Mouse (Mus musculus): ENCODE data around the gene B3galt2. TPM values are rescaled to one million over a fixed set of nuclear protein-coding genes. Genes with fewer than 3 reads are reported as not detected.

The B3galt2 gene
- under 0.01 TPM in 1 of 2 replicates, not detected in the other for polyA plus RNA-seq (2012)

DNA sequence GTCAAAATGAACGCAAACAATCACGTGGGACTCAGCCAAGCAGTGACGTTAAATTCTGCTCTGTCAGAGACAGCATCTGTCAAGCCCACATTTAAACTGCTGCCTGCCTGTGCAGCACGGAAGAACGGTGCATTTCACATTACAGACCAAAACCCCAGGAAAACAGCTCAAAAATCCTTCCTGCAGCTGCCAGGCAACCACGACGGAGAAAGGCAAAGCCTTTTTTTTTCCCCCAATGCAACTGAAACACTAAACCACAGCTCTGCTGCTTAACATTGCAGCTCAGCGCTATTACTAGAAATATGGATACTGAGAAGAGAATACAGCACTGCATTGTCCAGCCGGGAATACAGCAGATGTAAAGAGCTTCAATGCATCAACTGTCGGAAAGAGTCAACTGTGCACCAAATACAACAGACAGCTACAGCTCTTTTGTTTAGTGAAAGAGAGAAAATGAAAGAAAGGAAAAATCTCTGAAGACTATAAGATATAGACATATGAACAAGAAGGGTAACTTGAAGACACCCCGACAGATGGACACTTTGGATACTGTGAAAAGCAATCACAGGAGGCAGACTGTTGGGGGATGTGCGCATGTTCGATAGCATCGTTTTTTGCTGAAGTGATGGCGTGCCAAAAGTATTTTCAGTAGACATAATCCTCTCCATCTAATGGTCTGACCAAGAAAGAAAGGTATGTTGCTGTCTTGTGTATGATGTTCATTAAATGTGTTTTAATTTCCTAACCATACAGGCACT lies at the start of gene B3galt2:
Gene B3galt2 (plus strand): TSS at position 15 of the 758 bp plus-strand sequence.
- H3K36me3 ChIP-seq (ENCODE audit: control insufficient read depth), result peaks cover 2% of the 10 kb centered on the region
- H3K9me3 ChIP-seq (ENCODE audit: control insufficient read depth, low read length), result no peaks in the 10 kb centered on the region
- H3K4me3 ChIP-seq (replicated peaks), result no peak within 1 kb of the TSS
- no peak for TF ChIP-seq TAL1 (IDR thresholded peaks at IDR 0.05; ENCODE audit: low read length)
- H3K4me1 ChIP-seq (ENCODE audit: control insufficient read depth), result peaks cover 6% of the 10 kb centered on the region
- no peaks in the 10 kb centered on the region for H3K27me3 ChIP-seq (ENCODE audit: control insufficient read depth)

DNA sequence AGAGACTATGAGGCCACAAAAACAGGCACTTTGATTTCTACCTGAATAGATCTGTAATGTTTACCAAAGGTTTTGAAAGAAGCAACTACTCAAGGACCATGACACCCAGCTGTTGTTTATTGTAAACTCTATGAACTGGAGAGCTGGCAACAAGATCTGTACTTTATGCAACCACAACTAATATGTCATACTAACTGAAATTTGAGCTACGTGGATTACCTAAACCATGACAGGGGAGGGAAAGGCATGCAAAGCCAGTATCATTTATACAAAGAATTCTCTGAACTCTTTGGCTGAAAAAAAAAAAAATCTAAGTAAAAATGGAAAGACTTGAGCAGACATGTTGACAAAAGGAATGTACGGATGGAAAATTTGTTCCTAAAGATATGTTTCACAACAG lies 43.6 kb upstream of the B3galt2 start:
- no peak for TF ChIP-seq TAL1 (IDR thresholded peaks at IDR 0.05; ENCODE audit: low read length)
- no peaks in the 10 kb centered on the region for H3K4me1 ChIP-seq (ENCODE audit: control insufficient read depth)

DNA sequence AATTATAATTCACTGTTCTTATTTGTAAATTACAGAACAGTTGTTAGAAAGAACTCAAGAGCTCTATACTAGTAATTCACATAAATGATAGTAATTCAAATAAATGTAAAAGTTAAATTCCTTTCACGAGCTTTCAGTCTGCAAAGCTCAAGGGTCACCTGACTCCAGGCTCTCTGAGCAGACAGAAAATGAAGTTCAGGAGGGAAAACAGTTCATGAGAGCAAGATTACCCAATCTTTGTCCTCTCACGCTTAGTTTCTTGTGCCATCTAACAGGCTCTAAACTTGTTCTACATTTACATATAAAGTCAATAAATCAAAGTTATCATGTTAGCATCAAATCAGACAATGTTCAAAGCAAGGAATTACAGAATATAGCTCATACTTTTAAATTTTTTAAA lies 31.6 kb upstream of the B3galt2 start:
- Histone ChIP-seq H3K27me3 (ENCODE audit: control insufficient read depth) (no peaks in the 10 kb centered on the region), H3K4me1 (ENCODE audit: control insufficient read depth) (no peaks in the 10 kb centered on the region), H3K36me3 (ENCODE audit: control insufficient read depth) (peaks cover 15% of the 10 kb centered on the region), H3K9me3 (ENCODE audit: control insufficient read depth, low read length) (no peaks in the 10 kb centered on the region), H3K4me3 (replicated peaks) (no peak overlapping the region)
- TF ChIP-seq GATA1 (IDR thresholded peaks at IDR 0.05; ENCODE audit: low read length), result no peak

More for the DNA sequence above, 43.6 kb upstream of the B3galt2 start:
- Histone ChIP-seq H3K4me3 (replicated peaks) (no peak overlapping the region), H3K27me3 (ENCODE audit: control insufficient read depth) (no peaks in the 10 kb centered on the region), H3K36me3 (ENCODE audit: control insufficient read depth) (no peaks in the 10 kb centered on the region), H3K9me3 (ENCODE audit: control insufficient read depth, low read length) (no peaks in the 10 kb centered on the region; the same call in 1 of the 2 replicates)

DNA sequence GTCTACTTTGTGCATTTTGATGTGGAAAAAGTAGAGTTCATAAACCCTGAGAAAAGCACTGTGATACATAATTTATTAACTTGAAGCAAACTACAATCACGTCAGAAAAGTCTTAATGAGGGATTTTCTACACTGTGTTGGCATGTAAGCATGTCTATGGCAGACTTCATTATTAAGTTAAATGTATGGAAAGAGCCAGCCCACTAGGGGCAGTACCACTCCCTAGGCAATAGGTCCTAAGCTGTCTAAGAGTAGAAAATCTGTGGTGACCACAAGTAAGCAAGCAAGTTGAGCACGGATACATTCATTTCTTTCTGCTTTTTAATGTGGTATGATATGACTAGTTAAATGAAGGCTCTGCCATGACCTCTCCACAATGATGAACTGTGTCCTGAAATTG lies 27.6 kb upstream of the B3galt2 start:
- TF ChIP-seq TAL1 (IDR thresholded peaks at IDR 0.05; ENCODE audit: low read length) (no peak), GATA1 (IDR thresholded peaks at IDR 0.05; ENCODE audit: low read length) (no peak)
- H3K27me3 ChIP-seq (ENCODE audit: control insufficient read depth), result no peaks in the 10 kb centered on the region
- no peak overlapping the region for H3K4me3 ChIP-seq (replicated peaks)
- no peaks in the 10 kb centered on the region for H3K9me3 ChIP-seq (ENCODE audit: control insufficient read depth, low read length)
- no peaks in the 10 kb centered on the region for H3K4me1 ChIP-seq (ENCODE audit: control insufficient read depth)
- H3K36me3 ChIP-seq (ENCODE audit: control insufficient read depth), result peaks cover 30% of the 10 kb centered on the region

DNA sequence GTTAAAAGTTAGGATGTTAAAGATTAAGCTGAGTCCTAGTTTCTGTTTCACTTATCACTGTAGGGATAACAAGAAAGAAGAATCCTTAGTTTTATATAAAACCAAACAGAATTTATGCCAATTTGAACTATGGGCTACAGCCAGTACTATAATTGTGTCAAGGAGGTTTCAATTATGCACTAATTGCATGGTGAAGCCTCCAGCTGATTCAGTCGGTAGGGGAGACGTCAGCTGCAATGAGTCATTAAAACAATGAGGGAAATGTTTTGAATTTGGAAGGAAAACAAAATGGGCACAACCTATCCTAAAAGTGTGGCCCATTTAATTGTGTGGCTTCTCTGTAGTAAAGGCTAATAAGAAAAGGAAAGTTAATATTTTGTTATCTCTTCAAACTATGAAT lies 20.7 kb upstream of the B3galt2 start:
- Histone ChIP-seq H3K36me3 (ENCODE audit: control insufficient read depth) (peaks cover 24% of the 10 kb centered on the region), H3K27me3 (ENCODE audit: control insufficient read depth) (no peaks in the 10 kb centered on the region), H3K9me3 (ENCODE audit: control insufficient read depth, low read length) (no peaks in the 10 kb centered on the region), H3K4me1 (ENCODE audit: control insufficient read depth) (no peaks in the 10 kb centered on the region), H3K4me3 (replicated peaks) (no peak overlapping the region)
- no peak for TF ChIP-seq TAL1 (IDR thresholded peaks at IDR 0.05; ENCODE audit: low read length)
- no peak for TF ChIP-seq GATA1 (IDR thresholded peaks at IDR 0.05; ENCODE audit: low read length)

DNA sequence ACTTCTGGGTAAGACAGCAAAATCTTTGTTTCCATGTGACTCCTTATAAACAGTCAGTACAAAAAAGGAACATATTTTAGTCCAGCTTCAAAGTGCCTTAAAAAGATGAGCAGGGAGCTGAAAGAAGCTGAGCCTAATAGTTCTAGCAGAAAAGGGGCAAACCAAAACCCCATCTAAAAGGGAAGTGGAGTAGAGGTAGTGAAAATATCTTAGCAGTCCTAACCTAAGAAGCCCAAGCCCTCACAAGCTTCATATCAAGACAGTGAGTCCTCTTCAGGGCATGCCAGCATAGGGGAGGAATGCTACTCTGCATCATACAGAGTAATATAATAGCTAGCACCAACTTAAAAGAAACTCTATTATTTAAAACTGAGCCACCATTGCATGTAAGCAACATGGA lies 18.5 kb upstream of the B3galt2 start:
- H3K4me1 ChIP-seq (ENCODE audit: control insufficient read depth), result no peaks in the 10 kb centered on the region
- no peak overlapping the region for H3K4me3 ChIP-seq (replicated peaks)
- no peaks in the 10 kb centered on the region for H3K27me3 ChIP-seq (ENCODE audit: control insufficient read depth)
- TF ChIP-seq TAL1 (IDR thresholded peaks at IDR 0.05; ENCODE audit: low read length), result no peak
- TF ChIP-seq GATA1 (IDR thresholded peaks at IDR 0.05; ENCODE audit: low read length), result no peak
- no peaks in the 10 kb centered on the region for H3K9me3 ChIP-seq (ENCODE audit: control insufficient read depth, low read length)
- peaks cover 31% of the 10 kb centered on the region for H3K36me3 ChIP-seq (ENCODE audit: control insufficient read depth)

DNA sequence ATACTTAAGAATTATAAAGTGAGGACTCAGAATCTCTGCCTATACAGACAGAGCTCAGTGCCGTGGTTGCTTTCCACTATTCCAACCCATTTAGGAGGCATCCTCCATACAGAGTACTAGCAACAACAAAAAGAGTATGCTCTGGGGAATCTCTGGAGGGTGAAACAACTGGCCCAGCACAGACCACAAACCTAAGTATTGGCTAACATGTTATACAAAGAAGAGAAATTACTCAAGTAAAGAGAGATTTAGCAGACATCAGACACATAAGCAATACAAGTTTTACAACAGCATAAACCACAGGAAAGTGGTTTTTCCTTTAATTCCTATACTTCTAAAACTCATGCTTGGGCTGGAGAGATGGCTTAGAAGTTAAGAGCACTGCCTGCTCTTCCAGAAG lies 17.8 kb upstream of the B3galt2 start:
- no peaks in the 10 kb centered on the region for H3K4me1 ChIP-seq (ENCODE audit: control insufficient read depth)
- no peaks in the 10 kb centered on the region for H3K27me3 ChIP-seq (ENCODE audit: control insufficient read depth)
- no peaks in the 10 kb centered on the region for H3K9me3 ChIP-seq (ENCODE audit: control insufficient read depth, low read length)
- no peak overlapping the region for H3K4me3 ChIP-seq (replicated peaks)
- H3K36me3 ChIP-seq (ENCODE audit: control insufficient read depth), result peaks cover 31% of the 10 kb centered on the region
- TF ChIP-seq TAL1 (IDR thresholded peaks at IDR 0.05; ENCODE audit: low read length), result no peak
- no peak for TF ChIP-seq GATA1 (IDR thresholded peaks at IDR 0.05; ENCODE audit: low read length)

DNA sequence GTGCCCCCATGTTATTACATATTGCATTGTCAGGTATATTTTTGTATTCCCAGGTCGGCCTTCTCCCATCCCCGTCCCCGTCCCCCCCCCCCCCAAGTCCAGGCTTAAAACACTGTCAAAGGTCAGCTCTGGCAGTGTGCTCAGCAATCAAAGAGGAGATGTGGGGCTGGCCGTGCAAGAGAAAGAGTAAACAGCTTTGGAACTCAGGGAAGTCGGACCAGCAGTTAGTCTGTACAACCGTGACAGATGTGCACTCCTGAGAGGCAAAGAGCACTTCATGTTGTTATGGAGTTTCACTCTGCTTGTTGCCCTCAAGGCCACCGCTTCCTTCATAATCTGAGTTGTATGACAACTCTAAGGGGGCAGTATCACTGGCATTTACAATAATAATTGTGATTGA lies 9.1 kb upstream of the B3galt2 start:
- peaks cover 12% of the 10 kb centered on the region for H3K36me3 ChIP-seq (ENCODE audit: control insufficient read depth)
- H3K4me3 ChIP-seq (replicated peaks), result no peak overlapping the region
- H3K27me3 ChIP-seq (ENCODE audit: control insufficient read depth), result no peaks in the 10 kb centered on the region
- TF ChIP-seq TAL1 (IDR thresholded peaks at IDR 0.05; ENCODE audit: low read length) (no peak), GATA1 (IDR thresholded peaks at IDR 0.05; ENCODE audit: low read length) (no peak)
- no peaks in the 10 kb centered on the region for H3K9me3 ChIP-seq (ENCODE audit: control insufficient read depth, low read length)
- H3K4me1 ChIP-seq (ENCODE audit: control insufficient read depth), result peaks cover 6% of the 10 kb centered on the region

DNA sequence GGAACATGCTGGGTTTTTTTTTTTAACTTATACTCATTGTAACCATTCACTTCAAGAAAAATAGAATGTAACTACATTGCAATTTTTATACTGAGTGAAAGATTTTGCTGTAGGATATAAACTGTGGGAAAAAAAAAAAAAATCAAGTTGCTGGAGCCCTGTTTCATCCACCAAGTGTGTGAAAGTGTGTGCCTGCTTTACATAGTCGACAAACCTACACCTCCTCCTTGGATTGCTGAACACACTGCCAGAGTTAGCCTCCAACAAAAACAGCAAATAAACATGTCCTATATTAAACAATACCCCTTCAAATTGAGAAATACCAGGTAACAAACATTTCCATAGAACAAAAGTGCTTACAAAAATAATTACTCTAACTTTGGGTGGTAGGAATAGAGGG lies 8.1 kb upstream of the B3galt2 start:
- peaks cover 12% of the 10 kb centered on the region for H3K4me1 ChIP-seq (ENCODE audit: control insufficient read depth)
- H3K9me3 ChIP-seq (ENCODE audit: control insufficient read depth, low read length), result no peaks in the 10 kb centered on the region
- no peaks in the 10 kb centered on the region for H3K27me3 ChIP-seq (ENCODE audit: control insufficient read depth)
- no peak overlapping the region for H3K4me3 ChIP-seq (replicated peaks)
- H3K36me3 ChIP-seq (ENCODE audit: control insufficient read depth), result peaks cover 6% of the 10 kb centered on the region
- TF ChIP-seq TAL1 (IDR thresholded peaks at IDR 0.05; ENCODE audit: low read length) (no peak), GATA1 (IDR thresholded peaks at IDR 0.05; ENCODE audit: low read length) (no peak)
